Mouse (Mus musculus) cerebellum, adult 2 months (tissue): ENCODE measurements around the gene Smtn. TPM values are rescaled to one million over a fixed set of nuclear protein-coding genes. Genes with fewer than 3 reads are reported as not detected.

Experiments
- DNase-seq, 2 experiments: peaks; one replicate each; pipeline ENCODE4 v3.0.0; 2021
- H3K27ac ChIP-seq: fragments of 200-500 bp; 2 replicates; pipeline ENCODE4 v1.5.1; 2012; ENCODE audit warnings: low read length, control low read depth, inconsistent platforms; ENCODE audit not compliant: insufficient read depth
- H3K27me3 ChIP-seq: fragments of 200-500 bp; 2 replicates; pipeline ENCODE4 v1.6.1; 2012; ENCODE audit warnings: inconsistent platforms, mild to moderate bottlenecking, low read length, moderate library complexity; ENCODE audit not compliant: control insufficient read depth, insufficient read depth
- H3K4me1 ChIP-seq: fragments of 200-500 bp; 2 replicates; pipeline ENCODE4 v1.6.1; 2011; ENCODE audit warnings: low read length; ENCODE audit not compliant: control insufficient read depth, insufficient read depth
- H3K4me3 ChIP-seq: fragments of 200-500 bp; replicated peaks from 2 replicates; pipeline ENCODE3; 2011; ENCODE audit warnings: mild to moderate bottlenecking, low read depth, low read length, control low read depth; ENCODE audit not compliant: insufficient read depth
- CTCF ChIP-seq: fragments of 200-500 bp; IDR thresholded peaks from 2 replicates; pipeline ENCODE4 v1.5.1; 2011; ENCODE audit warnings: low read depth, mild to moderate bottlenecking, control low read depth, low read length, moderate library complexity, borderline replicate concordance; ENCODE audit not compliant: insufficient read depth
- POLR2A ChIP-seq: fragments of 200-500 bp; IDR thresholded peaks from 2 replicates; pipeline ENCODE4 v1.6.1; 2011; ENCODE audit warnings: low read length, control low read depth, borderline replicate concordance; ENCODE audit not compliant: insufficient read depth
- WGBS: fragments of 180-500 bp; shearing (Covaris S2); methylation state at CpG from one replicate; pipeline ENCODE4 v1.1.7; 2018; 5-methylcytosine and 5-hydroxymethylcytosine counted together
- polyA plus RNA-seq: library from polyadenylated mRNA; depleted of rRNA; stranded (reverse); fragments of >200 nt; gene quantifications from 2 replicates; pipeline ENCODE4 v1.2.3, GENCODE M21; 2012; rRNA removed

The Smtn gene
- polyA plus RNA-seq, 1 experiment = 6.1 TPM

DNA sequence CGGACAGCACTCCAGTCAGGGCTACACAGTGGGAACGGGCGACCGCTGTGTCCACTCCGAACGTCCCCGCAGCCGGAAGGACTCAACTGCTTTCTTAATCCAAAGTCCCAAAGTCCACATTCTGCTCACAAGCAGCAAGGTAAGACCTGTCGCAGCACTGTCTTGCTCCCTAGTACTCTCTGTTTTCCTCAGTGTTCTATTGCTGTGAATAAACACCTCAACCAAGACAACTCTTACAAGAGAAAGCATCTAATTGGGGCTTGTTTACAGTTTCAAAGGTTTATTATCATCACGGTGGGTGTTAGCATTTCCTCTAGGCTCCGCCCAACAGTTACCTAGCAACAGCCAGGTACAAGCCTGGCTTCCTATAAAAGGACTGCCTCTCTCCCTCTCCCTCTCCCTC, 69.0 kb downstream of the Smtn start:
- 43% methylated on average over 11 of the region's 11 CpGs for WGBS

More for the DNA sequence above, 69.0 kb downstream of the Smtn start:
- no peaks in the 10 kb centered on the region for H3K27me3 ChIP-seq
- H3K27ac ChIP-seq = no peak overlapping the region
- no peak overlapping the region for H3K4me3 ChIP-seq
- TF ChIP-seq POLR2A (no peak), CTCF (no peak)
- H3K4me1 ChIP-seq = no peaks in the 10 kb centered on the region
- DNase-seq = no peak

Other genes starting within 250 kb of the Smtn start
- gene Pik3ip1, start 210.2 kb downstream of the Smtn start, polyA plus RNA-seq = 68.2 and 76.1 TPM in 2 replicates
- gene Limk2, start 131.4 kb downstream of the Smtn start, polyA plus RNA-seq = 201 and 206 TPM in 2 replicates
- gene Rnf185, start 88.2 kb downstream of the Smtn start, polyA plus RNA-seq = 38.1 and 39.3 TPM in 2 replicates
- 3.8 and 4.0 TPM in 2 replicates for gene Pla2g3, start 52.3 kb downstream of the Smtn start, polyA plus RNA-seq
- 103 and 106 TPM in 2 replicates for gene Inpp5j, start 35.8 kb downstream of the Smtn start, polyA plus RNA-seq
- gene Selenom, start 25.9 kb downstream of the Smtn start, polyA plus RNA-seq = 889 and 965 TPM in 2 replicates
- 22.9 and 26.0 TPM in 2 replicates for gene Morc2a, start 108.6 kb upstream of the Smtn start, polyA plus RNA-seq